Mouse (Mus musculus) adrenal gland, adult 18-20 months (tissue): ENCODE measurements around the gene Unk. TPM values are rescaled to one million over a fixed set of nuclear protein-coding genes. Genes with fewer than 3 reads are reported as not detected.

Source experiments
- DNase-seq, 2 experiments: peaks; one replicate each; pipeline ENCODE4 v3.0.0; 2021 to 2022; ENCODE audit warnings: low spot score in 2 of 2
- long read RNA-seq, 2 experiments: library from polyadenylated mRNA; stranded (forward); transcript quantifications; one replicate each; pipeline ENCODE4 v2.0.0; 2021
- total RNA-seq, 2 experiments: library from RNA; stranded (reverse); gene quantifications; 1 replicate in 1 of 2; 2 replicates in 1 of 2; pipeline ENCODE4 v1.2.3; 2021

Unk gene
- total RNA-seq, result 10 to 100 TPM; 16.2 to 19.2 TPM
- long read RNA-seq, experiment 1, transcript Unk-202 (16 exons, 3,696 nt), result major isoform, 5 of 18 reads
- long read RNA-seq, experiment 1, transcript Unk-201 (16 exons, 3,735 nt), result major isoform, 5 of 18 reads
- long read RNA-seq, experiment 1, partial matches to known transcripts, result 5 of 18 reads
- long read RNA-seq, experiment 1, other reads (novel, unspliced or antisense), result 3 of 18 reads
- long read RNA-seq, experiment 2, partial matches to known transcripts, result 3 of 4 reads
- long read RNA-seq, experiment 2, other reads (novel, unspliced or antisense), result 1 of 4 reads

DNA sequence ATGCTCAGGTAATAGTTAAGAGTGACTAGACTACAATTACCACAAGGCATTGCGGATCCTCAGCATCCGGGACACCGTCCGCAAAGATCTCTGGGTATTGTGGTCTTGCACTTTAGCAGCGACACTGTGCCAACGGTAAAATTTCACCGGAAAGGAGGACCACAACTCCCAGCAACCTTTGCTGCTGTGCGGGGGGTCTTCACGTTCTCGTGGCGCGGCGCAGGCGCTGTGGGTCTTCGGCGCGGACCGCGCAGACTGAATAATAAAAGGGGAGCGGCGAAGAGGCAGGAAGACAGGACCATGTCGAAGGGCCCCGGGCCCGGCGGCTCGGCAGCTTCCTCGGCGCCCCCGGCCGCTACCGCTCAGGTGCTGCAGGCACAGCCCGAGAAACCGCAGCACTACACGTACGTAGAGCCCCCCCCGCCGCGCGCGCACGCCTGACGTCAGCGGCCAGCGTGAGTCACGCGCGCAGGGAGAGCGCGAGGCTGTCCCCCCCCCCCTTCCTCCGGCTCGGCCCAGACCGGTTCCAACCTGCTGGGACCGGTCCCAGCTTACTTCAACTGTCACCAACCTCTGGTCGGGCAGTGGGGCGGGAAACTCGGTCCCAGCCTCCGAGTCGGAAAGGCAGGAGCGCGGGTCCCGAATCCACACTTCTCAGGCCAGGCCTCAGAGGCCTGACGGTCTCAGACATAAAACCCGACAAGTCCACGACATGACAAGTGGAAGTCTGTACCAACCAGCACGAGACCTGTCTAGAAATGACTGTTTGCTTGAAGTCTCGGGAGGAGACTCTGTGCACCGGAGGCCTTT lies at the start of gene Unk:
Gene Unk (plus strand): TSS at position 235 of the 810 bp plus-strand sequence.
- peak; percentile 91 to 93 for DNase-seq

DNA sequence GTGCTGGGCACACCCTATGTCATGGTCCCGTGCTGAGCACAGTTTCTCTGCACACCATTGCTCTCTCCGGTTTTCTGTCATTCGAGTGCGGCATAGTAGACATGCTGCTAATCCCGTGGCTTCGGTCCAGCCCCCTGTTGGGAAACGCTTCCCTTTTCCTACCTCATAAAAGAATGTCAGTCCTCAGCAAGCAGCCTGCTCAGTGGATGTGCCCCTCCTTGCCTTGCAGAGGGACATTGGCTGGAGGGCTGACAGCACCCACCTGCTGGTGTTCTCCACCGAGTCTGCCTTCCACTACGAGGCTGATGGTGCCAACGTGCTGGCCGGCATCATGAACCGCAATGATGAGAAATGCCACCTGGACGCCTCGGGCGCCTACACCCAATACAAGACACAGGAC lies 47.6 kb upstream of the Unk start:
- DNase-seq, result no peak

DNA sequence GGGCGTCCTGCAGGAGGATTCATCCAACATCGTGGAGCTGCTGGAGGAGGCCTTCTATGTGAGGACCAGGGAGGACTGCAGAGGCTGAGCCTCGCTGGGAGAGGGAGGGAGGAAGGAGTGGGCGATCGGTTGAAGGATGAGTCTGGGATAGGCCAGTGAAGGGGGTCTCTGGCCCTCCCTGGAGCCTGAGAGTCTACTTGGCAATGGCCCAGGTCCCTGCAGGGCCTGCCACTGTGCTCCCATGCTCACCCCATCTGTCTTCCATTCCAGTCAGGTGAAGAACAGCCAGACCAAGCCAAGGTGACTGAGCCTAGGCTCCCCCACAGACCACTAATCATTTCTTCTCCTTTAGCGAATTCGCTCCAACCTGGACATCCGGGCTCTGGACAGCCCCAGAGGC lies 46.8 kb upstream of the Unk start:
- DNase-seq, result no peak

DNA sequence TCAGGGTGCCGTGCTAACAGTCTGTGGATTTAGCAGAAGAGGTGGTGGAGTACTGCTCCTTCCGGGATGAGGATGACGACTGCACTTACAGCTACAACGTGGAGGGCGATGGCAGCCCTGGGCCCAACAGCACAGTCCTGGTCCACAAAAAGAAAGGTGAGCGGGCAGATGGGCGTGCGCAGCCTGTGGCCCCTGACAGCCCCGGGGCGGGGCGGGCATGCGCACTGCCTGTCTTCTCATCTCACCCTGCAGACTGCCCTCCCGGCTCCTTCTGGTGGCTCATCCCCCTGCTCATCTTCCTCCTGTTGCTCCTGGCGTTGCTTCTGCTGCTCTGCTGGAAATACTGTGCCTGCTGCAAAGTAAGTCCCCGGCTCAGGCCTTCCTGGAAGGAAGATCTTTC lies 40.4 kb upstream of the Unk start:
- DNase-seq, result no peak

DNA sequence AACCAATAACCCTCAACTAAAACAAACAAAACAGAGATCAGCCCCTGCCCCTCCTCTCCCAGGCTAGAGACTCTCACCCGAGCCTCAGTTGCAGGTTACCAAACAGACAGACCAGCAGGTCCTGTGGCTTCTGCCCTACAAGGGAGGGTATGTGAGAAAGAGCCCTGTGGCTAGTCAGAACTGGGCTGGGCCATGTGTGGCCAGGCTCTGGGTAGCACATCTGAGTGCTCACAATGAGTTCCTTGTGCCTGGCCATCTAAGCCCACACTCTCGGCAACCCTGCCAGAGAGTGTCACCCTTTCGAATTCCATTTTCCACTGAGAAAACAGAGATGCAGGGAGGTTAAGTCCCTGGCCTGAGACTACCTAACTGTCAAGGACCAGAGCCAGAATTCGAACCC lies 38.0 kb upstream of the Unk start:
- DNase-seq, result no peak

DNA sequence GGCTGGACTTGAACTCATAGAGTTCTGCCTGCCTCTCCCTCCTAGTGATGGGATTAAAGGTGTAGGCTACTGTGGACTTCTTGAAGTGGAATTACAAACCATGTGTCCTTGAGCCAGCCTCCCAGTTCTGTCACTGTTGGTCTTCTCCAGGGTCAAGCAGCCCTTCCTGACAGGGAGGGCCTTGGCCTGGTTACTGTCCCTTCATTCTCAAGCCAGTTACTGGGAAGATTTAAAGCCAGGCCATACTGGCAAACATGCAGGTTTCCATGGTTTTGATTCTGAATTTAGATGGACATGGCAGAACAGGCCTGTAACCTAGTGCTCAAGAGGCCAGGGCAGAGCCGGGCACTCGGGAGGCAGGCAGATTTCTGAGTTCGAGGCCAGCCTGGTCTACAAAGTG lies 34.9 kb upstream of the Unk start:
- DNase-seq, result no peak

DNA sequence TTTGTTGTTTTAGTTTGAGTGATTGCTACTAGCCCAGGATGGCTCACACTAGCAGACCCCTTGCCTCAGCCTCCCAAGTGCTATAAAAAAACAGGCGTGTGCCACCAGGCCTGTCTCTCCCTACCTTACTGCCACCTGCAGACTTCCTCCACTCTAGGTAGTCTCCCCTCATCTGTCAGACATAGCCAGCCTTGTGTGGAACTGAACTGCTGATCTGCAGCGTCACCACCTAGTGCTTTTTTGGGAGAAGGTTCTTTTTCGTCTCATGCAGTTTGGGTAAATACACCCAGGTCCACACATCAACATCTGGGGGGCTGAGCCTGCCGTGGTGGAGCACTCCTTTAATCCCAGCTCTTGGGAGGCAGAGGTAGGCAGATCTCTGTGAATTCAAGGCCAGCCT lies 33.1 kb upstream of the Unk start:
- DNase-seq, result no peak

DNA sequence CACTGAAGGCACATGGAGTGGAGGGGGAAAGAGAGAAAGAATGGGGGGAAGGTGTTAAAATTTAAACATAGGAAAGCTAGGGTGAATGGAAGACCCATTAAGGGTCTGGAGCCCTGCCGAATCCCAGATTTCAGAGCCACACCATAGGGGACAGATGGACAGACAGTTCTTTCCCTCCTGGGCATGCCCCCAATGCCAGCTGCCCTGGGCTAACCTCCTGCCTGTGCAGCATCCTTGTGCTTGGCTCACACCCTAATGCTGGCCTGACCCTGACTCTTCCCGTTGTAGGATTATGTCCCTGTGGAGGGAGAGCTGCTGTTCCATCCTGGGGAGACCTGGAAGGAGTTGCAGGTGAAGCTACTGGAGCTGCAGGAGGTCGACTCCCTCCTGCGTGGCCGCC lies 32.5 kb upstream of the Unk start:
- DNase-seq, result no peak

DNA sequence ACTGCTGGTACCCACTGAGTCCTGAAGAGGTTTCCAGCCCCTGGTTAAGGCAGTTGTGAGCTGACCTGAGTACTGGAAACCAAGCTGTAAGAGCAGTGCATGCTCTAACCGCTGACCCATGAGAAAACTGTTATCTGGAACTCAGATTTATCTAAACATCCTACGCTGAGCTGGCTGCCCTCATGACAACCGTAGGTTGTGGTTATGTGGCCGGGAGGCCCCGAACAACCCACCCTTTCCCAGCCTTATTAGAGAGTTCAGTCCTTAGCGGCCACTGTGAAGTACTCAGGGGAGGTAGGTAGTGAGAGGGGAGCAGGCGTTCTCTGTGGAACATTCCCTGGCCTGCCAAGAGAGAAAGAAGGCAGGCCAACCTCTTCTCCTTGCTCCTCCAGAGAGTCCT lies 31.1 kb upstream of the Unk start:
- DNase-seq, result no peak

DNA sequence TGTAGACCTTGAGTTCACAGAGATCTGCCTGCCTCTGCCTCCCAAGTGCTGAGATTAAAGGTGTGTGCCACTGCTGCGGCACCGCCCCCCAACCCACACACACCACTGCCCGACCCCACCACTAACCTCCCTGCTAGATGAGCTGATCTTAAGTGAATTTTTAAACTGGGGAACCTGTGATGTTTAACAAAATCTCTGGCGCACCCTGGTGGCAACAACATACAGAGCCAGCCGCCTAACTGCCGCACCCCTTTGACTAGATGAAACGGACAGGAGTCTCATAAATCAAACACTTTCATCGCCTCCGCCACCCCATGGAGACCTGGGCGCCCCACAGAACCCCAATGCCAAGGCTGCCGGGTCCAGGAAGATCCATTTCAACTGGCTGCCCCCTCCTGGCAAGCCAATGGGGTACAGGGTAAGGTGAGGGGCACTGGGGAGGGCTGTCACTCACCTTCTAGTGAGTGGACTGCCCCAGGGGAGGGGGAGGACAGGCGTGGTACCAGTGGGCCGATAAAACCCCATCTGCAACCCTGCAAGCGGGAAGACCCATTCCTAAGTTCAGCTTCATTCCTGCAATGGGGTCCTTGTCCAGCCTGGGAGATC lies 30.5 kb upstream of the Unk start:
- peak; percentile 68 to 74 for DNase-seq

DNA sequence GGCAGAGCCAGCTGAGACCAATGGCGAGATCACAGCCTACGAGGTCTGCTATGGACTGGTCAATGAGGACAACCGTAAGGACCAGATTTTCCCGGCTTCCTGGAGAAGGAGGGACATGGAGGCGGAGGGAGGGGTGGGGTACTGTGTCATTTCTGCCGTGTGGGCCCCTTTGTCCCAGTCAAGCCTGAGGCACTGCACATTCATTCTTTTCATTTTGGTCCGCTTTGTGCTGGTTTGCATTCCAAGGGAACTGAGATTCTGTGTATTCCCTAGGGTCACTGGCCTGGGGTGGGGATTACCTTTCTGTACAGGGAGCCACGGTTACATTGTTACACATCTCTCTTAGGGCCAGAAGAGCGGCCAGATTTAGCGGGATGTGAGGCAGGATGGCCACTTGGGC lies 29.5 kb upstream of the Unk start:
- no peak for DNase-seq

DNA sequence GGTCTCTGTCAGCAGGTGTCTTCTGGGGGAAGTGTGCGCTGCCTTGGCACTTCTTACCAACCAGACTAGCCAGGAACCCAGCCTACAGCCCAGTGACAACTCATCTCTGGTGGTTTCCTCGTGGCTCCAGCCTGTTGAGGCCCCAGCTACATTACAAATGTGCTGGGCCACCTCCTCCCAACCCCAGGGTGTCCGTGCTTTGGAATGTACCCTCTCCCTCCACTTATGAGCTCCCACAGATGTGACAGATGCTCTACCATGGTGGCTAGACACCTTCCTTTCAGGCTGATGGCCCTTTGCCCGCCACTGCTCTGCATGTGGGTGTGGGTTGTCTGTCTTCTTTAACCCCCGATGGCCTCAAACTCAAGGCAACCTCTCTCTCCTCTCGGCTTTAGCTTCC lies 28.4 kb upstream of the Unk start:
- DNase-seq, result no peak

DNA sequence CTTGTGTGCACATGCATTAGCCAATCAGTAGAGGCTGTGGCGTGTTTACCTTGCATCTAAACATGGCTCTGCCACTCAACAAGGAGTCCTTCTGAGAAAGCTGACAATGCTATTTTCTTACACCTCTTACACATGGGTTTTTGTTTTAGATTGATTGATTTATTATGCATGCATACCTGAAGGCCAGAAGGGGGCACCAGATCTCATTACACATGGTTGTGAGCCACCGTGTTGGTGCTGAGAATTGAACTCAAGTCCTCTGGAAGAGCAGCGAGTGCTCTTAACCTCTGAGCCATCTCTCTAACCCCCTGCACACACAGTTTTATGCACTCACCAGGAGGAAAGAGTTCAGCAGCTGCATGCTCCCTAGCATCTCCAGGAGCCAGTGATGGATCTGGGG lies 27.2 kb upstream of the Unk start:
- no peak for DNase-seq

DNA sequence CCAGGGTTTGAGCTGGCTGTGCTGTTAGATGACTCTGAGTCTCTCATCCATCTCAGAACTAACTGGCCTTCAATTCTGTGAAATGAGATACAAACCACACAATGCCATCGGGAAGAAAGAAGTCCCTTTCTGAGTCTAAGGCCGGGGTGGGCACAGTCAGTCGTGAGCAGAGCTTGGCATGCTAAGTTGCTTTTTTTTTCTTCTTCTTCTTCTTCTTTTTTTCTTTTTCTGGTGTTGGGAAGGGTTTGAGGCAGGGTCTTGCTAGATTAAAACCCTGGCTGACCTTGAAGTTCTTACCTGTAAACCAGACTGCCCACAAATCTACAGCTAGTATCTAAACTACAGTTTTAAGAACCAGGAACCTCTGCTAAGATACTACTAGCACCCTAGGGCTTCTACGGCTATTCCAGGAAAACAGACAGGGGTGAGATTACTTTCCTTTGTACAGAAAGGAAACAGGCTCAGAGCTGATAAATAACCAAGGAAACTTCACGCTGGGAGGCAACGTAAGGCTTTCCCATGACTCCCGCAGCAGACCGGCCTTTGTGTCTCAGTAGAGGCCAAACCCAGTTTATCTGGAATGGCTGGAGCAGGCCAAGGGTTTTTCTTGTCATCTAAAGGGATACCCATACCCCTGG lies 25.8 kb upstream of the Unk start:
- no peak for DNase-seq

DNA sequence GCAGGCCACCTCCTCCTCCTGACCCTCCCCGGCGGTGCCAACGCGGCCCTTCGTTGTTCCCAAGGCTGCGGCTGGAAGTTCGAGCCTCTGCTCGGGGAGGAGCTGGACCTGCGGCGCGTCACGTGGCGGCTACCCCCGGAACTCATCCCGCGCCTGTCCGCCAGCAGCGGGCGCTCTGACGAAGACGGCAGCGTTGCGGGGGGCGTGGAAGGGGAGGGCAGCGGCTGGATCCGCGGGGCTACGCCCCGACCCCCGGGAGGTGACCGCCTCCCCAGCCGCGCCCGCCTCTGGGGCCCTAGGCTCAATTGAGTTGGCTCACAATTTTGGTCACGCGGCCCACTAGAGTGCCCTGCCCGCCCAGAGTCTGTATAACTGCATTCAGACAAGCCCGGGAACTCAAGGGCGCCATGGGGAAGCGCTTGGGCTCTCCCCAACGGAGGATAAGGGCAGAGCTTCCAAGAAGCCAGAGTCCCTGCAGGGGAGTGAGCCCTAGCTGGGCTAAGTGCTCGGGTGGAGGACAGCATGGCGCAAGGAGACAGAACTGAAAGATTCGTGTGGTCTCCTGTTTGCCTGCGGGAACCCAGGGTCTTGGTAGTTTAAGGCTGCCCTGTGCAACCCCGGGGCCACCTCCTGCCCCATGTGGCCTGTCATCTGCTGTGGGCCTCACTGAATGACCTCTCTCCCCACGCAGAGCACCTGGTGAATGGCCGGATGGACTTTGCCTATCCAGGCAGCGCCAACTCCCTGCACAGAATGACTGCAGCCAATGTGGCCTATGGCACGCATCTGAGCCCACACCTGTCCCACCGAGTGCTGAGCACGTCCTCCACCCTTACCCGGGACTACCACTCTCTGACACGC lies 25.1 kb upstream of the Unk start:
- DNase-seq, result peak; percentile 81 to 83

DNA sequence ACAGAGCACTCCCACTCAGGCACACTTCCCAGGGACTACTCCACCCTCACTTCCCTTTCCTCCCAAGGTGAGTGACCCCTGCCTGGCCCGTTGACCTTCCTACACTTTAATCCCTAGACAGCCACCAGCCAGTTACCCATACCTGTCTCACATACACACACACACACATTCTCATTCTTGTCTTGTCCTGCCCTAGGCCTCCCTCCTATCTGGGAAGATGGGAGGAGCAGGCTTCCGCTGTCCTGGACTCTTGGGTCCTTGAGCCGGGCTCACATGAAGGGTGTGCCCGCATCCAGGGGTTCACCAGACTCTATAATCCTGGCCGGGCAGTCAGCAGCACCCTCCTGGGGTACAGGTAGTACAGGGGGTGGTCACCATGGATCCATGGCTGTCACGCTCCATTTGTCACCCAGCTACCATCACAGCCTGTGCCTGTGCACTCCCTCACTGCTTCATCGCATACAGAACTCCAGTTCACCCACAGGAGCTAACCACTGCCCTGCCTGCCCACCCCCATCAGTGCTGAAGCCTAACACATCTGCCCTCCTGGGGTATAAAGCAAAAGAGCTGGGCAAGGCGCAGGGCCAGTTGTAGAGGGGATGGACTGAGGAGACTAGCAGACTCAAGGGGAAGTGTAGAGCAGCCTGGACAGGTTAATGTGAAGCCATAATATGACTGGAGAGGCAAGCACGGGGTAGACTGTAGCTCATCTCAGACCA lies 24.3 kb upstream of the Unk start:
- DNase-seq, result no peak

DNA sequence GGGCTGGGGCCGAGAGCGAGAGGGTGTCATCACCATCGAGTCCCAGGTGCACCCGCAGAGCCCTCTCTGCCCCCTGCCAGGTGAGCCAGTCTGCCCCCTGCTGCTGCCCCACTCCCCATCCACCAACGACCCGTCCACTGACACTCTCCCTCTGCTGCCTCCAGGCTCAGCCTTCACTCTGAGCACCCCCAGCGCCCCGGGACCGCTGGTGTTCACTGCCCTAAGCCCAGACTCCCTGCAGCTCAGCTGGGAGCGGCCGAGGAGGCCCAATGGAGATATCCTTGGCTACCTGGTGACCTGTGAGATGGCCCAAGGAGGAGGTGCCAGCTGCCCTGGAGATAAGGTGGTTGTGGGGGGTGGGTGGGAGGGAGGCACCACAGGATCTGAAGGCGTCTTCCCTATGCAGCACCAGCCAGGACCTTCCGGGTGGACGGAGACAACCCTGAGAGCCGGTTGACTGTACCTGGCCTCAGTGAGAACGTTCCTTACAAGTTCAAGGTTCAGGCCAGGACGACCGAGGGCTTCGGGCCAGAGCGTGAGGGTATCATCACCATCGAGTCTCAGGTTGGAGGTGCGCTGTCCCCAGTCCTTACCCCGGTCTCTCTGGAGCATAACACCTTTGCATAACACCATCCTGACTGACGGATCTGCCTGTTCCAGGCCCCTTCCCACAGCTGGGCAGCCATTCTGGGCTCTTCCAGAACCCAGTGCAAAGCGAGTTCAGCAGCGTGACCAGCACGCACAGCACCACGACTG lies 22.8 kb upstream of the Unk start:
- no peak for DNase-seq

DNA sequence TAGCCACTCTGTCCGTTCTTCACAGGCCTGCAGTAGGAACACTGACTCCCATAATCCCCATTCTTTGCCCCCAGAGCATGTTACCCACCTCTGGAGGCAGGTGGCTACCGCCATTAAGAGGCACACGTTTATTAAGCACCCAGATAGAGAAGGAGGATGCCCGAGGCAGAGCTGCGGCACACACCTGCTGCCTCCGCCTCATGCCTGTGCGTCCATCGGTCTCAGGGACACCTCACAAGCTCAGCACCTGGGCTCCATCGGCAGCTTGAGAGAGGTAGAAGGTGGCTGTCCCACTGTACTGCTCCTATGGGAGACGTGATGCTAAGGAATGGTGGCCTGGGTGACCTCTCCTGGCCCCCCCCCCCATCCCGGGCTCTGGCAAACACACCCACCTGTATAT lies 21.7 kb upstream of the Unk start:
- no peak for DNase-seq

DNA sequence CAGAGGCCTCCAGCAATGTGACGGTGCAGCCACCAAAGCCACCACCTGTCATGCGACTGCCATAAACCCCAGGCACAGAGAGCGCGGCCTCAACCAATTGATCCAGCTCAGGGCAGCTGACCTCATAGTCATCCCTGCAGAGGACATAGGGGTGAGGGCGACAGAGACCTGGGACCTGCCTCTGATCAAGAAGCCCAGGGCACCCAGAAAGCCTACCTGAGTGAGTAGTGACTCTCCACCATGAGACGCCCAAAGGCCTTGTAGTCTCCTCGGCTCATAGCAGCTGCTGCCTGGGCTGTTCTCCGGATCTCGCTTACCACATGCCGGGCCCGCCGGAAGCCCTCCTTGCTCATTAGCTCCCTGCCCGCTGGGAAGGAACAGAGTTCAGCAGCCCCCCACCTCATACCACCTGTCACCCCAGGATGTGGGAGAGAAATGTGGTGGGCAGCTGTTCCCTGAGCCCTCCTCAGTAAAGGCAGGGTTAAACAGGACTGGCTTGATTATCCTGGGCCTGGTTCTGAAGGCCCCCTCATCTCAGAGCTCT lies 21.2 kb upstream of the Unk start:
- DNase-seq, result no peak
